Mouse (Mus musculus): Measurements from ENCODE around the gene Sfxn4.
A peak's percentile ranks its signal among the peaks of the same experiment; 100 is the strongest.
"Not testable (repeated sequence)": the region's sequence is repeated elsewhere in the genome, so short reads cannot be mapped to it uniquely, and the experiment has no call there.

Gene Sfxn4

DNA sequence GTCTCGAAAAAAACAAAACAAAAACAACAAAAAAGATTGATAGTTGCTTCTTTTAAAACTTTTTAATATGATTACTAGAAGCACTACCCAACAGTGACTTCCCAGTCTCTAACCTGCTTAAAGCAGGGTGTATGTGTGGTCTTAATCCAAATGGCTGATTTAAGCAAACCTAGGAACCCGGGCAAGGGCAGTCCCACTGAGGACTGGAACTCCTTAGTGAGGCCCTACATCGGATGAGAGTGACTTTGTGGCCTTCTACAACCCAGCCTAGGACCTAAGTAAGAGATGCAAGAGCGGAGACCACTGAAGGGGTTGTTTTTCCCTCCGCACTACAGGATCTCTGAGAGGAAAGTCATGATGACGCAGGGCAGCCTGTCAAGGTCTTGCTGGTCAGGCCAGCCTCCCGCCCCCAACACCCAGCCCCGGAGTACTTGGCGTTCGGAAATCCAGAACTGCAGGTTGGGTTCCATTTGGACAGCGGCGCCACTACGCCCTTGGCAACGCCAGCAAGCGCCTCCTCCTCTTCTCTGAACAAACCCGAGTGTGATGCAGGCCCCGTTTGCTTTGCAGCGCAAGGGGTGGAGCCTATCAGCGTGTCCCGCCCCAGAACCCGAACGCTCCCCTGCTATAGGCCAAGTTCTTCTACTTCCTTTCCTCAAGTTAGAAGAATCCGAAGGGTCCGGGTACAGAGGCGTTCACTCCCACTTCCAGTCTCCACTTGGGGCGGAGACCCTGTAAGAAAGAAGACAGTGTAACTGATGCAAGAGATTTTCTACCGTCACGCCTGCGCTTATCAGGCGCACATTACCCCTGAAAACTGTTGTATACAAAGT is at the start of gene Sfxn4:
Gene Sfxn4, minus strand, starts transcription at position 612 of the 833 bp plus-strand sequence.
- DNase-seq (ENCODE audit: low spot score) = peak; percentile 90

GRCm38 (mm10) chr19:60910304-60910703 is 49.0 kb upstream of the Sfxn4 start:
- no peak for DNase-seq (ENCODE audit: low spot score)

DNA sequence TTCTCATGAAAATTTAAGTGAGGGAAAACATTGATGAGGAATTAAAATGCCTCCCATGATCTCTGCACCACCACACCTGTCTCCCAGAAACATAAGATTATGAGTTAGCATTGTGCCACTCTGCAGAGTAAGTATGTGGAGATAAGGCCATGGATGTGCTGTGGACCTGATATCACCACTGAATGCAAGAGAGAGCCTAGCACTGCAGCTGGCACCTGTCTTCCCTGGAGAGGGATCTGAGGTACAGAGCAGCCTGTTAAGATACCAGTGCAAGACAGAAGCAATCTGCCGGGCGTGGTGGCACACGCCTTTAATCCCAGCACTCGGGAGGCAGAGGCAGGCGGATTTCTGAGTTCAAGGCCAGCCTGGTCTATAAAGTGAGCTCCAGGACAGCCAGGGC is 44.2 kb upstream of the Sfxn4 start:
- DNase-seq (ENCODE audit: low spot score) = no peak

DNA sequence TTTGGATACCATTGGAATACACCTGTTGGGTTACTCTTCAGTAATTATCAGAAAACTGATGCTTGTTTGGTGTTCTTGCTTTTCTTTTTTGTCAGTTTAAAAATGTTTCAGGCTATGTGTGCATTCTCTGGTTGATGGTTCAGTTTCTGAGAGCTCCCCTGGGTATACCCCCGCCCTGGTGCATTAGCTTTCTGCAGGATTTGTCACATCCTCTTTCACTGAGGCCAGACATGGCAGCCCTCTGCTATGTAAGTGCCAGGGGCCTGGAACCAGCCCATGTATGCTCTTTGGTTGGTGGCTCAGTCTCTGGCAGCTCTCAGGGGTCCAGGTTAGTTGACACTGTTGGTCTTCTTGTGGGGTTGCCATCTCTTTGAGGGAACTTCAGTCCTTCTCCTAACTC is 42.7 kb upstream of the Sfxn4 start:
- no peak for DNase-seq (ENCODE audit: low spot score)

- no peak for DNase-seq (ENCODE audit: low spot score)
These were observed 41.9 kb upstream of the Sfxn4 start for GRCm38 (mm10) chr19:60903139-60903538.

GRCm38 (mm10) chr19:60895251-60895880 is 34.1 kb upstream of the Sfxn4 start:
- no peak for DNase-seq (ENCODE audit: low spot score)

DNA sequence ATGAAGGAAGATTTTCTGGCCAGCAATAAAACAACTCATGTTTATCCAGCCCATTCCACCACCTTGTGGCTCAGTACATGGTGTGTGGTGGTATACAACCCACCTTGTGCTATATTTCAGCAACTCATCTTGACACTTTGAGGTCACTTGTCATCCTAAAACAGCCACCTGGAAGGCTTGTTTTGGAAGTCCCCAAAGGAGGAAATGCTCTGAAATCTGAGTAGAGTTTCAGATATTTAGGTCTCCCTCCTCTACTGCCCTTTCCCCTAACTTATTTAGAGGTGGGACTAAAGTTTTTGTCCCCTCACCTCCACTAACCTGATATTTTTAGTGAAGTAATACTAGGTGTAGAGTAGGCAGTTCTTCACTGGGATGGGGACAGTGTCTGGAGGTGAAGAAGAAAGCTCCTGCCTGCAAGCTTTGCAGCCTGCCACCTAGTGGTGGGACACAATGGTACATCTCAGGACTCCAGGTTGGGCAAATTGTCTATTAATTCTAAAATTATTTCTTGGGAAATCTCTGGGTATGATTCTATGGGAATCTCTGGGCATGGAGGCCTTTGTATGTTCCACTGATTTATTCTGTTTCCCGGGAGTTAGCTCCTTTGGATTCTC is 30.8 kb upstream of the Sfxn4 start:
- DNase-seq (ENCODE audit: low spot score) = peak; percentile 50

DNA sequence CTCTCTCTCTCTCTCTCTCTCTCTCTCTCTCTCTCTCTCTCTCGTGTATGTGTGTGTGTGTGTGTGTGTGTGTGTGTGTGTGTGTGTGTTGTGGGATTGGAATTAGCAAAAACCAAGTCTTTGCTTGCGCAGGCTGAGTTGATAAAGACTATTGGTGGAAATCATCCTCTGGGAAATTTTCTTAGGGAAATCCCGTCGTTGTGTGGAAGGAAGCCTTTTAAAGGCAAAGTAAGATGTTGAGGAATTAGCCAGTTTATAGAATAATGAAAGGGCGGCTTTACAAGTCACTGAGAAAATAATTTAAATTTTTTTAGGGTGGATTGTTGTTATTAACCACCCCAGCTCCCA is 29.8 kb upstream of the Sfxn4 start:
- DNase-seq (ENCODE audit: low spot score) = no peak

GRCm38 (mm10) chr19:60890391-60891122 is 29.3 kb upstream of the Sfxn4 start:
- DNase-seq (ENCODE audit: low spot score) = peak; percentile 55

DNA sequence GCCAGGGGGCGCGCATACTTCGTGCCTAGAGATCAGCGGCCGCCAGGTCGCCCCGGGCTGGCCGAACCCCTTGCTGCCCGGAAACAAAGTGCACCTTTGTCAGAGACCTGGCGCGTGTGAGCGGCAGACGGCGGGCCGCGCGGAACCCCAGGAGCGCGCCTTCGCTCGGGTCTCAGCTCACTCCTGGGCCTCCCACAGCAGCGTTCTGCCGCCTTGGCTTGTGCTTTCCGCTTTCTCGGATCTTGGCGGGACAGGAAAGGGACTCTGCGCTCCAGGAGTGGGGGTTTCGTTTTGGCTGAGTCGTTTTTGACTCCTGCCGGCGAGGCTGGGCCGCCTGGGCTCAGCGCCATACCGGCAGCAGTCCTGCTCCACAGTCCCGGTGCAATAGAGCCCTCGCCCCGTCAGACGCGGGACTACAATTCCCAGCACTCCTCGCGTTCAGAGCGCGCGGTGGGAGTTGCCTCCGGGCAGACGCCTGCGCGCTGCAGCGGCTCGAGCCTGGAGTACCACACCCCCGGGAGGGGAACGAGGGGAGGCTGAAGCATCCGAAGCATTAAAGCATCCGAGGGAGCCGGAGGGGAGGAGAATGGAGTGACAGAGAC is 28.5 kb upstream of the Sfxn4 start, which contains the start of gene Grk5:
Gene Grk5, plus strand, starts transcription at position 36 of the 602 bp plus-strand sequence.
- DNase-seq (ENCODE audit: low spot score) = peak; percentile 93

- peak; percentile 49 for DNase-seq (ENCODE audit: low spot score)
These were observed 27.9 kb upstream of the Sfxn4 start for GRCm38 (mm10) chr19:60889101-60889713.

- no peak for DNase-seq (ENCODE audit: low spot score)
These were observed 26.4 kb upstream of the Sfxn4 start for GRCm38 (mm10) chr19:60887637-60888036.

GRCm38 (mm10) chr19:60883129-60883528 is 21.9 kb upstream of the Sfxn4 start:
- no peak for DNase-seq (ENCODE audit: low spot score)

DNA sequence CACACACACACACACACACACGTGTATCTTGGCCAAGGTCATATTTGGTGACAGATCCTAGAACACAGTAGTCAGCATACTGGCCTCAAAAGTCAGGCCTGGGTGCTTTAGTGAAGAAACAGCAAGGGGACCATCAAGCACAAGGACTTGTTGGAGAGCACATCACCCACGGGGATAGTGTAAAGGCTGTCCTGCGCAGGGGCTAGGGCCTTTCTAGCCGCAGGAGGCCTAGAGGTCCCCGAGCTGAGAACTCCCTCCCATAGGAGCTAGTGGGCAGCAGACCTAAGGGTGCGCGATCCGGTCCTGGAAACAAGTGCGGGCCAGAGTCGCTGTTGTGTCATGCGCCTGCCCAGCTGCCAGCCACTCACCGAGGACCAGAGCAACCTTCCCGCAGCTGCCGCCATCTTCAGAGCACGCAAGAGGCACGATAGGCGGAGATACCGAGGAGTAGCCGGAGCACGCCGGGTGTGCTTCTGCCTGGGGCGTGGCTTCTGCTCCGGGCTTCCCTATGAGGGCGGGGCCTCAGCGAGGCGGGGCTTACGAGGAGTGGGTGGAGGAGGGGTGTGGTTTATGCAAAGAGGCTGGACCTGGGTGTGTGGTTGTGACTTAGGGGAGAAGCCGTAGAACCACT is 12.9 kb upstream of the Sfxn4 start, which contains the start of gene Prdx3:
Gene Prdx3, minus strand, starts transcription at position 493 of the 631 bp plus-strand sequence.
- DNase-seq (ENCODE audit: low spot score) = peak; percentile 97

GRCm38 (mm10) chr19:60873501-60873900 is 12.2 kb upstream of the Sfxn4 start:
- DNase-seq (ENCODE audit: low spot score) = peak; percentile 36

- no peak for DNase-seq (ENCODE audit: low spot score)
These were observed 11.0 kb upstream of the Sfxn4 start for GRCm38 (mm10) chr19:60872272-60872671.

GRCm38 (mm10) chr19:60871366-60871765 is 10.1 kb upstream of the Sfxn4 start:
- DNase-seq (ENCODE audit: low spot score) = no peak

GRCm38 (mm10) chr19:60870489-60870888 is 9.2 kb upstream of the Sfxn4 start:
- no peak for DNase-seq (ENCODE audit: low spot score)

- not testable (repeated sequence) for DNase-seq (ENCODE audit: low spot score)
These were observed 4.9 kb upstream of the Sfxn4 start for GRCm38 (mm10) chr19:60866169-60866568.

DNA sequence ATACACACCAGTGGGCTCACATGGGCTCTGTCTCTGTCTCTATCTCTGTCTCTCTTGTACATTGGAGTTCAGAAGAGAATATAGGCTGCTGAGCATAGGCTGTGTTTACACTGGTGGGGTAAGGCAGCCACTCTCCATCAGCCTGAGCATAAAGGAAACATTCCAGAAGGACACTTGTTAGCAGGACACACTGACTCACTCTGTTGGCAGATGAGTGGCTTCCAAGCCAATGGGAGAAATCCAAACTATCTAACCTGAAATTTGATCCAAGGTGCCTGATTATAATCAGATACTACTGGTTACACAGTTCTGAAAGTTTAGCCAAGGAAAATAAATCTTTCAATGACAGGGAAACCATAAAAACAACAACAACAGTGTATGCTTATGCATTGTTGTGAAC is 15.5 kb downstream of the Sfxn4 start:
- DNase-seq (ENCODE audit: low spot score) = no peak

DNA sequence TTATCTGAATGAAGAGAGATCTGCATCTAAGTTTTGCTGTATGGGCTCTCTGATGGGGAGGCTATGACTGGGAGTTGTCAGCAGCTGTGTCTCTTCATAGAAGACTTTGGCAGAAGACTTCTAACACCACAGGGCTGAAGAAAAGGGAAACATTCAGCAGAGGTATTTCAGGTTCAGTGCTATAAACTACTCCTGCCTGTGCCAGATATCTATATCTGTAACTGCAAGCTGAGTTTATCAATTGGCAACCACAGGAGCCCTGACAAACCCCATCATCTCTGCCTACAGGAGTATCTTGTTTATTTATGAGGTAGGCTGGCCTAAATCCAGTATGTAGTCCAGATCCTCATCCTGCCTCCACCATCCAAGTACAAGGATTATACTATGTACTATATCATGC is 18.0 kb downstream of the Sfxn4 start:
- DNase-seq (ENCODE audit: low spot score) = no peak

All from ovary, postnatal 36 days (tissue).